Mouse (Mus musculus) heart, adult 2 months (tissue): ENCODE measurements at regions not wholly inside any gene's neighbourhood (a gene's known extent, or its start where the extent isn't known, plus 50 kb on each side); places are given as distances from the start of the nearest gene placed in this dataset.

Experiments used
- CTCF ChIP-seq: fragments of 200-600 bp; IDR thresholded peaks from 2 replicates; pipeline ENCODE4 v1.8.1; 2022; ENCODE audit warnings: antibody characterized with exemption, mild to moderate bottlenecking, moderate library complexity
- EP300 ChIP-seq: fragments of 200-500 bp; IDR thresholded peaks from 2 replicates; pipeline ENCODE4 v1.6.1; 2011; ENCODE audit warnings: low read depth, low read length, control low read depth; ENCODE audit not compliant: insufficient read depth
- POLR2A ChIP-seq: fragments of 200-500 bp; IDR thresholded peaks from 2 replicates; pipeline ENCODE4 v1.6.1; 2011; ENCODE audit warnings: mild to moderate bottlenecking, low read depth, low read length, control low read depth; ENCODE audit not compliant: insufficient read depth

DNA sequence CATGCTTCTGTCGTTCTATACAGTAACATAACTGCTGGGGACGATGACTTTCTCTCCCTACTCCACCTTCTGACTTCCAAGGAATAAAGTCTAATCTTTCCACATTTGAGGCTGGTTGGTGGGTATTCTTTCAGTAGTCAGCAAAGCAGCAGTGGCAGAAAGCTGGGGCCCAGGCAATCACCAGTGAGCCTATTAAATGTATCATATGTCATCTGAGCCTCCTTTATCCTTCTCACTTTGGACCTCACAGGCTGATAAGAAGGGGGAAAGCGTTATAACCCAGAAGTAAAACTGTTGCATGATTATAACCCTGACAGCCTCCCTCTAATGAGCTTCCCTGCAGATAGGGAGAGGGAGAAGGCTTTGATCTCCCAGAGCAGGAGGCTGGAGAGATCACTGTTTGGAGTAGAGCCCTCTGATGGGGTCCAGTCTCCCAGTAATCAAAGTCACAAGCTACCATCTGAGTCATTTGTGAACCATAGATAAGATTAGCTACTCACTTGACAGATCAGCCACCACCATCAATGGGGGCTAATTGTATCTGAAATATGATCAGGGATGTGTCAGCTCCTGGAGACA lies 241.7 kb upstream of the Nt5c1b start:
- TF ChIP-seq POLR2A (no peak), EP300 (no peak), CTCF (no peak)
